Mouse (Mus musculus) heart, embryonic 10.5 days (tissue): ENCODE measurements around the gene Adk. TPM values are rescaled to one million over a fixed set of nuclear protein-coding genes. Genes with fewer than 3 reads are reported as not detected.
A peak's percentile ranks its signal among the peaks of the same experiment; 100 is the strongest.

Experiments
- DNase-seq: peaks from one replicate; pipeline ENCODE4 v3.0.0-alpha.2; 2017; ENCODE audit warnings: low spot score
- H3K27ac ChIP-seq: fragments of 300-500 bp; sonication (generic); 2 replicates; pipeline ENCODE4 v1.5.1; 2016; ENCODE audit warnings: mild to moderate bottlenecking
- H3K27me3 ChIP-seq: fragments of 300-500 bp; sonication (generic); 2 replicates; pipeline ENCODE4 v1.6.1; 2016; ENCODE audit warnings: mild to moderate bottlenecking; ENCODE audit not compliant: poor library complexity, insufficient read depth, severe bottlenecking
- H3K36me3 ChIP-seq: fragments of 300-500 bp; sonication (generic); 2 replicates; pipeline ENCODE4 v1.6.1; 2016; ENCODE audit warnings: mild to moderate bottlenecking, moderate library complexity
- H3K4me1 ChIP-seq: fragments of 300-500 bp; sonication (generic); 2 replicates; pipeline ENCODE4 v1.6.1; 2016; ENCODE audit warnings: mild to moderate bottlenecking
- H3K4me3 ChIP-seq: fragments of 300-500 bp; sonication (generic); 2 replicates; pipeline ENCODE4 v1.5.1; 2016; ENCODE audit warnings: mild to moderate bottlenecking, moderate library complexity
- H3K9me3 ChIP-seq: fragments of 300-500 bp; sonication (generic); 2 replicates; pipeline ENCODE4 v1.6.1; 2016; ENCODE audit warnings: mild to moderate bottlenecking, moderate library complexity
- WGBS: fragments of 180-500 bp; shearing (Covaris S2); methylation state at CpG from one replicate; pipeline ENCODE4 v1.1.7; 2016; 5-methylcytosine and 5-hydroxymethylcytosine counted together
- polyA plus RNA-seq: library from polyadenylated mRNA; unstranded; fragments of >200 nt; fragmentation: Nextera tagmentation; extraction: Ambion mirVana; gene quantifications from 2 replicates; pipeline ENCODE4 v1.2.1, GENCODE M21; 2016

Gene Adk
- polyA plus RNA-seq, 1 experiment from 2014 or later: 275 TPM

DNA sequence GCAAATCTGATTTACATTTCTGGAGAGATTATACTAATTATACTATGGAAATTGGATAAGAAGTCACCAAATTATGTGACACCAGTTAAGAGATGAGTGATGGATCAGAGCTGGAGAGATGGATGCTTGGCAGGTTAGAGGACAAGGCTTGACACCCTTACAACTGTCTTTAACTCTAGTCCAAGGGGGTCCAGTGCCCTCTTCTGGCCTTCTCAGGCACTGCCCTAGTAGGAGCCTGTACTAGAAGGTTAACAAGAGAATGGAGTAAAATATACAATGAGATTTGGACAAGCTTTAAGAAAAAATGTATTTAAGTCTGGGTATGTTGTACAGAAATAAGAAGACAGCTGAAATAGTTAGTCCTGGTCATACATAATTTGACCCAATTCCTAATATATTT lies 3.5 kb upstream of the Adk start:
- no peaks in the 10 kb centered on the region for H3K9me3 ChIP-seq
- H3K27ac ChIP-seq: no peak overlapping the region
- DNase-seq: no peak
- H3K4me3 ChIP-seq: no peak overlapping the region
- peaks cover 8% of the 10 kb centered on the region; the same call in 1 of the 2 replicates for H3K36me3 ChIP-seq
- H3K4me1 ChIP-seq: peaks cover 22% of the 10 kb centered on the region
- H3K27me3 ChIP-seq: no peaks in the 10 kb centered on the region

DNA sequence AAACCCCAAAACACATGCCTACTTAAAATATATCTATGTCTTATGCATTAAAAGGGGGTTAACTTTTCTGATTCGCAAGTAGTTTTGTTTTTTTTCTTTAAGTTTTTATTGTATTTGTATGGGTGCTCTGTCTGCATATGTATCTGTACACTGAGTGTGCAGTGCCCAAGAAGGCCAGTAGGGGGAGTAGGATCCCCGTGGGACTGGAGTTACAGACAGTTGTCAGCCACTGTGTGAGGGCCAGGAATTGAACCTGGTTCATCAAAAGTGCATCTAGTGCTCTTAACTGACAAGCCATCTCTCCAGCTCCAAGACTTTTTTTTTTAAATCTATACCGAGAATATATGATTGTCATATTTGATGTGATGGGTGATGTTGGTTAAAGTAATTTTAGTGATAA lies 1.6 kb upstream of the Adk start:
- 67% methylated on average over 3 of the region's 3 CpGs for WGBS
- Histone ChIP-seq H3K27me3 (no peaks in the 10 kb centered on the region), H3K9me3 (no peaks in the 10 kb centered on the region), H3K4me1 (peaks cover 22% of the 10 kb centered on the region), H3K27ac (no peak overlapping the region), H3K4me3 (peak overlapping the region; percentile 90), H3K36me3 (0 out of 2 replicates have a peak, but pooled peaks cover 6% of the 10 kb centered on the region)
- no peak for DNase-seq

DNA sequence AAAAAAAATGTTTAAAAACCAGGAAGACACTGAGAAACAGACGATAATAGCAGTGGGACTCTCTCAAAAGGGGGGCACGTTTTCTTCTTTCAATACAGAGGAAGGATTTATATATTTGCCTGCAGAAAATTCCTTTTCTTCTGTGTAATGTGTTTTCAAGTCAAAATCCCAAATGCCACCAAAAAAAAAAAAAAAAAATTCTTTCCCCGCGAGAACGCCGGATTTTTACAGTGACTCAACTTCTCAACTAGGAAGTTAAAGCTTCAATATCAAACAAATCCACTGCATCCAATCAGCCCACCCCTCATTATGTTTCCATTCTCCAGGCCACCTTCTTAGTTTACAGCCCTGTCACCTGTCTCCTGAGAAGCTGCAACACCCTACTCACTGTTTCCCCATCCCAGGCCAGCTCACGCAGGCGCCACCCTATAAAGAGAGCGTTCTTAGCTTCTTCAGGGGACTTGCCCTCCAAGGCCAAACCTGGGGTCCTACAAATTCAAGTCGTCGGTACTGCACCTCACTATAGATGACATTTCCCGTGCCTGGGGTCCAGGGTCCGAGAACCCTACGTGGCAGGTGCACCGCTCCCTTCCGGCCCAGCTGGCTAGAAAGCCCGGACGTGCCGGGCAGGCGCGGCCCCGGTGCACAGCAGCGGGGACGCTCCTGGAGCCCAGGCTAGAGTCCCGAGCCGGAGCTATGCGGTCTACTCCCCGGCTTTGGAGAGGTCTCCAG lies 828 bp upstream of the Adk start:
- Histone ChIP-seq H3K27ac (peak overlapping the region; percentile 97), H3K4me3 (peak overlapping the region; percentile 90), H3K9me3 (no peaks in the 10 kb centered on the region), H3K36me3 (0 out of 2 replicates have a peak, but pooled peaks cover 7% of the 10 kb centered on the region), H3K4me1 (peaks cover 25% of the 10 kb centered on the region), H3K27me3 (no peaks in the 10 kb centered on the region)
- WGBS: 8% methylated on average over 28 of the region's 28 CpGs
- no peak for DNase-seq

DNA sequence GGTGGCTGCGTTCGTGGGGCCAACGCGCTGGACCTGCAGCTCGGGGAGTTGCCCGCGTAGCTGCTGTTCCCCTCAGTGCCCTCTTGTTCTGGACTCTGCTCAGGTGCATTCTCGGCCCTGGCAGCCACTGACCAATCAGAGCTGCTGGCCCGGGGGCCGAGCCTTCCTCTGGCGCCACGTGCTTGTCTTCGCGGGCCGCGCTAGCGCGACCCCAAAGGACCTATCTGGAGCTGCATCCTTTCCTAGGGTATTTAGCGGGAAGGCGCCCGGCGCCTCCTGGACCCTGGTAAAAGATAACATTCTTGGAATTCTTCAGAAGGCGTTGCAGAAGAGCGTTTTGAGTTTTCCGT lies 382 bp downstream of the Adk start:
- peak overlapping the region; percentile 90 for H3K4me3 ChIP-seq
- peak; percentile 93 for DNase-seq
- H3K36me3 ChIP-seq: 0 out of 2 replicates have a peak, but pooled peaks cover 9% of the 10 kb centered on the region
- no peaks in the 10 kb centered on the region for H3K9me3 ChIP-seq
- H3K4me1 ChIP-seq: peaks cover 24% of the 10 kb centered on the region
- no peaks in the 10 kb centered on the region for H3K27me3 ChIP-seq
- H3K27ac ChIP-seq: peak overlapping the region; percentile 97
- WGBS: under 1% methylated on average over 25 of the region's 25 CpGs

DNA sequence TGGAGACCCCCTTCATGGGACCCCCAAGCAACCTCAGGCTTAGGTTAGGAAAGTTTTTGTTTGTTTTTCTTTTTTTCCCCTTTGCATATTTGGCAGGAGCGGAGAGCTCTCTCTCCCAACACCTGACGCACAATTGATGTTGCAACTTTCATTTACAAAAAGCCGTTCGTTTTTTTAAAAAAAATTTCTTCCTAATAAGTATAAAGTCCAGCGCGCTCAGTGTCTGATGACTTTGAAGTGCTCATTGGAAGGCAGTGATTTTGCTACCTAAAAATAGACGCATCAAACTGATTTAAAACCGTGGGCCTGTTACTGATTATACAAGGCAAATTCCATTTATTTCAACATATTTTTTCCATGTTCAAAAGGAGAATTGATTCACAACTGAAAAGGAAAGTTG lies 777 bp downstream of the Adk start:
- H3K4me3 ChIP-seq: peak overlapping the region; percentile 90
- no peaks in the 10 kb centered on the region for H3K9me3 ChIP-seq
- no peaks in the 10 kb centered on the region for H3K27me3 ChIP-seq
- DNase-seq: no peak
- 0 out of 2 replicates have a peak, but pooled peaks cover 9% of the 10 kb centered on the region for H3K36me3 ChIP-seq
- 4% methylated on average over 8 of the region's 8 CpGs for WGBS
- peak overlapping the region; percentile 97 for H3K27ac ChIP-seq
- peaks cover 20% of the 10 kb centered on the region for H3K4me1 ChIP-seq

DNA sequence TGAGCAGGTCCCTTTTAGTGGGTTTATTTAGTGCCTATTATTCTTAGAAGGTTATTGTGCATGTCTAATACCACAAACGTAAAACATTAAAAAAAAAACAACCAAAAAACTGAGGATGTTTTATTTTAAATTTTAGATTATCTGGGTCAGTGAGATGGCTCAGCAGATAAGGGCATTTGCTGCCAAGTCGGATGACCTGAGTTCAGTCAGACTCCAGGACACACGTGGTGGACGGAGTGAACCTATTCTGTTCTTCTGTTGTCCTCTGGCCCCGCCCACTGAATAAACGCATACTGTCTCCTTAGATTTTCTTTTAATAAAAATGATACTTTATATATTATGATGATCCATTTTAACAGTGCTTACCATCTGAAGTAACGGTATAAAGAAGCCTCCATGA lies 1.2 kb downstream of the Adk start:
- H3K36me3 ChIP-seq: 0 out of 2 replicates have a peak, but pooled peaks cover 9% of the 10 kb centered on the region
- DNase-seq: no peak
- H3K27ac ChIP-seq: peak overlapping the region; percentile 97
- no peaks in the 10 kb centered on the region for H3K27me3 ChIP-seq
- peaks cover 20% of the 10 kb centered on the region for H3K4me1 ChIP-seq
- H3K9me3 ChIP-seq: no peaks in the 10 kb centered on the region
- H3K4me3 ChIP-seq: peak overlapping the region; percentile 90
- WGBS: 46% methylated on average over 7 of the region's 7 CpGs

DNA sequence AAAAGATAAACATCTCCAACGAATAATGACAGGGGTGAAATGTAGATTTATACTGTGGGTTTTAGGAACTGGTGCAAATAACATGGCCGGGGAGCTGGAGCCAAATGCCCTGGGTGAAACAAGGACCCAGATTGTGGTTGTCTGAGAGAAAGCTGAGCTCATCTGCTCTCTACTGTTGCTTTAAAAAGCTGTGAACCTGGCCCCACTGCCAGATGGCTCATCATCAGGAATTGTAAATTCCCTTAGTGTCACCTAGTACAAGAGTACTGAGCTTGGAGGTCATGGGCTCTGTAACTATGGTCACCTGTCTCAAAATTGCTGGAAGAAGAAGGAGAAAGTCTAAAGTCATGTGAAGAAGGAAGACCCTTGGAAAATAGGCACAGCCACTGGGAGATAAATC lies 6.6 kb downstream of the Adk start:
- no peak for DNase-seq
- Histone ChIP-seq H3K27me3 (no peaks in the 10 kb centered on the region), H3K4me3 (no peak overlapping the region), H3K36me3 (0 out of 2 replicates have a peak, but pooled peaks cover 9% of the 10 kb centered on the region), H3K4me1 (peaks cover 13% of the 10 kb centered on the region), H3K9me3 (no peaks in the 10 kb centered on the region), H3K27ac (no peak overlapping the region)
- 89% methylated on average over 2 of the region's 2 CpGs for WGBS

DNA sequence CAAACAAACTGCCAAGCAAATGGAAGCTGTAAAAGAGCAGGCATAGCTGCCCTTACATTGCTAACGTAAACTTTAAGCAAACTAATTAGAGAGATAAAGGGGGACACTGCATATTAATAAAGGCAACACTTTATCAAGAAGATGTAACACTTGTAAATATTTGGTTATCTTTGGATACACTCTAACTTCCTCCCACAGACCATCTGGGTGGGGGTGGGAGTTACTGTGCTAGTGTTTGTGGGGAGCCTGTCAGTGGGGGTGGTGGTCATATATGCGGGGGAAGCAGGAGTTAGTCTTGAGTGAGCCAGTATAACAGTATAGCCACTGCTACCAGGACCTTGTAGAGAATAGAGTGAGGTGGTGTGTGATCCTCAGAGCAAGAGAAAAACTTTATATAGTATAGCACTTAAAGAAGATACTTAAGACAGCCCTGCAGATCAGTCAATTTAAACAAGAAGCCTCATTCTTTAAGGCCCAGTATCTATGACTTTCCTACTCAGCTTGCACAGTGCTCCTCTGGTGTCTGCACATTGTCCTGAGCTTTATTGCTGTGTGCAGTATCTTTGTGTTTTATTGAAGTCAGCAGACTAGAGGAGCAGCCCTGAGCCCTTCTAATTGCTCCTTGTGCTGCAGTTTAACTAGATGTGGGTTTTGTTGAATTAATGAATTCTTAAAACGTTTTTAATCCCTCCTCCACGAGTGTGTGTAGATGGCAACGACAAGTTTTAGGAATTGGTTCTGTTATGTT lies 10.6 kb downstream of the Adk start:
- Histone ChIP-seq H3K27ac (no peak overlapping the region), H3K27me3 (no peaks in the 10 kb centered on the region), H3K9me3 (no peaks in the 10 kb centered on the region), H3K36me3 (0 out of 2 replicates have a peak, but pooled peaks cover under 1% of the 10 kb centered on the region), H3K4me3 (no peak overlapping the region), H3K4me1 (peaks cover 28% of the 10 kb centered on the region)
- no peak for DNase-seq
- WGBS: 65% methylated on average over 5 of the region's 5 CpGs

DNA sequence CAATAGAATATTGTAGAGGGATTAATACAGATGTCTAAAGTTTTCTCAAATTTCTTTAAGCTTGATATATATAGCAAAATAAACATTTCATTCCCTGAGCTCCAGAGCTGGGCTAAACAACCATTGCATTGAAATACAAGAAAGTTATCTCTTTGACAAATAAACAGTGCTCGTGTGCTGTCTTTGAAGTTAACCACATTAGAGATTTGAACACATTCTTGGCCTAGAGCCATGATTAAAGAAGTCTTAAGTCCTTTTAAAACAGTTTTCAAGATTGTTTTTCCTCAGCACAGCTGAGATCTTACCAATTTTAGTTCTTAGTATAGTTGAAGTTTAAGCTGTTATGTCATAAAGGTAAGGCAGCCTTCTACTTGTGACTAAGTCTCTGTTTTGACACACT lies 11.9 kb downstream of the Adk start:
- DNase-seq: no peak
- no peak overlapping the region for H3K4me3 ChIP-seq
- H3K9me3 ChIP-seq: no peaks in the 10 kb centered on the region

DNA sequence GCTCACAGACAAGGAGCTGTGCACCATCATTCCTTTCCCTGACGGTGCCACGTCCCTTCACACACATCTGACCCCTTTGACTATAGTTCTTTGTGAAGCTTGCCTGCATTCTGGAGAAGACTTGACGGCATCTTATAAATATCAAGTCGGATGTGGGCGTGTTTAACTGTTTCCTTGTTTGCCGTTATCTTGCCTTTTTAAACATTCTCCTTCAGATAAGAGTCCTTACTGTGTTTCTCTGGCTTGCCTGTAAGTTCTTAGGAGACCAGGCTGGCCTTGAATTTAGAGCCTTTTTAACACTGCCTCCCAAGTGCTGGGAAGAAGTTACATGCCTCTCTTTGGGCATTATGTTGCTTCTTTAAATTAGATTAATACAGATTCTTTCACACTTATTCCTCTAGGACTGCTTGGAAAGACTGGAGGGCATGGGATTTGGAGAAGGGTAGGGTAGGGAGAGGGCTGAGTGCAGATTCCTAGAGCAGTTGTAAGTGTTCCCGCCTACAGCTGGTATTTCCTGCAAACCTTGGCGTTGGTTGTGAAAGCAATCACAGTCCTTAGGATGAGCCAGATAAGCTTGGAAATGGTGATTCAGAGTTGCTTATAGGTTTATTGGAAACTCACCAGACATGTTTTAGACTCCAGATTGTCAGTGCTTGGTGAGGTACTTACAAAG lies 13.3 kb downstream of the Adk start:
- Histone ChIP-seq H3K27me3 (no peaks in the 10 kb centered on the region), H3K27ac (peak overlapping the region; percentile 67), H3K4me3 (peak overlapping the region; percentile 8; the same call in 1 of the 2 replicates), H3K36me3 (0 out of 2 replicates have a peak, but pooled peaks cover 4% of the 10 kb centered on the region), H3K4me1 (peaks cover 38% of the 10 kb centered on the region), H3K9me3 (no peaks in the 10 kb centered on the region)
- no peak for DNase-seq
- 17% methylated on average over 8 of the region's 8 CpGs for WGBS

More for the DNA sequence above, 11.9 kb downstream of the Adk start:
- H3K27me3 ChIP-seq: no peaks in the 10 kb centered on the region
- WGBS: 29% methylated on average over 1 of the region's 1 CpGs
- H3K36me3 ChIP-seq: 0 out of 2 replicates have a peak, but pooled peaks cover 4% of the 10 kb centered on the region
- peaks cover 28% of the 10 kb centered on the region for H3K4me1 ChIP-seq
- H3K27ac ChIP-seq: no peak overlapping the region

DNA sequence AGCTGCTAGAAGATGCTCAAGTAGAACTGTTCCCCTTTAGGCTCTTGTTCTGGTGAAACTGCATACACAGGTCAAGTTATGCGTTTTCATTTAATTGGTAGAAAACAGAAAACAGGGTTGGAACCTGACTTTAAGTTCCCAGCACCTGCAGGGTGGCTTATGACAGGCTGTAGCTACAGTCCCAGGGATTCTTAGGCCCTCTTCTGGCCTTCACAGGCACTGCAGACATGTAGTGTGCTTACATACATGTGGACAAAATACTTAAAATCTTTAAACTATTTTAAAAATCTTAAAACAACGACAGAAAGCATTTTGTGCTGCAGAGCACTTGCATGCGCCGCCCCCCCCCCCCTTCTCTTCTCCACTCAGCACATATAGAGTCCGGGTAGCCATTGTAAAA lies 17.2 kb downstream of the Adk start:
- Histone ChIP-seq H3K27ac (no peak overlapping the region; the same call in 1 of the 2 replicates), H3K36me3 (0 out of 2 replicates have a peak, but pooled peaks cover 4% of the 10 kb centered on the region), H3K4me3 (no peak overlapping the region), H3K4me1 (peaks cover 36% of the 10 kb centered on the region), H3K27me3 (no peaks in the 10 kb centered on the region), H3K9me3 (no peaks in the 10 kb centered on the region)
- WGBS: 82% methylated on average over 5 of the region's 5 CpGs
- DNase-seq: no peak

DNA sequence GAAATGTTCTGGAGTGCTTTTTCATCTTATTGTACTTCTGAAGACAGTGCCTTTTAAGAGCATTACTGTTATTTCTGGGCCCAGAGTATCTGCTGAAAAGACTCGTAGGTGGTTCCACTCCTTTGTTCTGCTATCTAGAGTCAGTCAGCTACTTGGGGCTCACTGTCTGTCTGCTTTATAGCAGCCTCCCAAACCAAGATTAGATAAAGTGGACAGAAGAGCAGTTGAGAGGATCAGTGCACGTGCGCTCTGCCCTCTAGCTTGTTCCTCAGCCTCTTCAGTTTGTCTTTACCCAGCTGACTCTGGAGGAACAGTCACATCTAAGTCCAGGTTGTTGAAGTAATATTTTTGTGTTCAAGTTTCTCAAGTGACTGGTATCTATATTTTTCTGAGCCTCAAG lies 21.6 kb downstream of the Adk start:
- no peak for DNase-seq
- WGBS: 4% methylated on average over 3 of the region's 3 CpGs
- no peaks in the 10 kb centered on the region for H3K27me3 ChIP-seq
- peak overlapping the region; percentile 3; the same call in 1 of the 2 replicates for H3K4me3 ChIP-seq
- peaks cover 59% of the 10 kb centered on the region for H3K4me1 ChIP-seq
- H3K36me3 ChIP-seq: no peaks in the 10 kb centered on the region
- no peaks in the 10 kb centered on the region for H3K9me3 ChIP-seq
- peak overlapping the region; percentile 62; the same call in 1 of the 2 replicates for H3K27ac ChIP-seq
